Mouse (Mus musculus): ENCODE data around the gene Ccnf. TPM values are rescaled to one million over a fixed set of nuclear protein-coding genes. Genes with fewer than 3 reads are reported as not detected.

Ccnf gene
- polyA plus RNA-seq, 1 experiment from 2014 or later: 71.5 TPM

GRCm38 (mm10) chr17:24203068-24203467 is 48.2 kb downstream of the Ccnf start:
- peak overlapping the region; percentile 80 for H3K4me3 ChIP-seq (replicated peaks)
- H3K9ac ChIP-seq: peak overlapping the region; percentile 86
- peak overlapping the region; percentile 99 for H3K27ac ChIP-seq (replicated peaks)
- peak; percentile 73 for ATAC-seq (ENCODE audit: insufficient read depth)
- peaks cover 100% of the 10 kb centered on the region for H3K4me1 ChIP-seq (replicated peaks)
- H3K9me3 ChIP-seq (replicated peaks): no peaks in the 10 kb centered on the region
- peaks cover 11% of the 10 kb centered on the region; the same call in 1 of the 2 replicates for H3K36me3 ChIP-seq (replicated peaks)
- H3K27me3 ChIP-seq: peaks cover 20% of the 10 kb centered on the region
- H3K4me2 ChIP-seq: peak overlapping the region; percentile 100
- WGBS (ENCODE audit: insufficient replicate concordance): 26% methylated on average over 4 of the region's 4 CpGs

- Histone ChIP-seq H3K27me3 (0 out of 2 replicates have a peak, but pooled peaks cover 2% of the 10 kb centered on the region), H3K9me3 (replicated peaks) (no peaks in the 10 kb centered on the region), H3K36me3 (replicated peaks) (peaks cover 17% of the 10 kb centered on the region; the same call in 1 of the 2 replicates), H3K4me3 (replicated peaks) (no peak overlapping the region), H3K4me2 (peak overlapping the region; percentile 100), H3K27ac (replicated peaks) (peak overlapping the region; percentile 99), H3K4me1 (replicated peaks) (peaks cover 100% of the 10 kb centered on the region), H3K9ac (peak overlapping the region; percentile 86; the same call in 1 of the 2 replicates)
- WGBS (ENCODE audit: insufficient replicate concordance): 75% methylated on average over 4 of the region's 4 CpGs
- ATAC-seq (ENCODE audit: insufficient read depth): no peak
Observed at GRCm38 (mm10) chr17:24201092-24201491, 50.2 kb downstream of the Ccnf start.

- ATAC-seq (ENCODE audit: insufficient read depth): no peak
- Histone ChIP-seq H3K9ac (peak overlapping the region; percentile 56; the same call in 1 of the 2 replicates), H3K4me3 (replicated peaks) (peak overlapping the region; percentile 16; the same call in 1 of the 2 replicates), H3K4me2 (peak overlapping the region; percentile 100), H3K27me3 (no peaks in the 10 kb centered on the region), H3K9me3 (replicated peaks) (no peaks in the 10 kb centered on the region), H3K4me1 (replicated peaks) (peaks cover 100% of the 10 kb centered on the region), H3K36me3 (replicated peaks) (peaks cover 23% of the 10 kb centered on the region; the same call in 1 of the 2 replicates), H3K27ac (replicated peaks) (peak overlapping the region; percentile 99)
- WGBS (ENCODE audit: insufficient replicate concordance): 41% methylated on average over 4 of the region's 4 CpGs
Observed at GRCm38 (mm10) chr17:24199741-24200140, 51.5 kb downstream of the Ccnf start.

GRCm38 (mm10) chr17:24199252-24199651 is 52.0 kb downstream of the Ccnf start:
- peak overlapping the region; percentile 100 for H3K4me2 ChIP-seq
- 25% methylated on average over 4 of the region's 4 CpGs for WGBS (ENCODE audit: insufficient replicate concordance)

GRCm38 (mm10) chr17:24197032-24197824 is 54.1 kb downstream of the Ccnf start:
- Histone ChIP-seq H3K4me2 (peak overlapping the region; percentile 100), H3K9ac (no peak overlapping the region), H3K9me3 (replicated peaks) (no peaks in the 10 kb centered on the region), H3K4me3 (replicated peaks) (no peak overlapping the region), H3K36me3 (replicated peaks) (peaks cover 27% of the 10 kb centered on the region), H3K4me1 (replicated peaks) (peaks cover 100% of the 10 kb centered on the region), H3K27me3 (no peaks in the 10 kb centered on the region), H3K27ac (replicated peaks) (peak overlapping the region; percentile 42)
- 0 out of 2 replicates have a peak, but pooled peaks have one; percentile 16 for ATAC-seq (ENCODE audit: insufficient read depth)
- 41% methylated on average over 15 of the region's 15 CpGs for WGBS (ENCODE audit: insufficient replicate concordance)

More at GRCm38 (mm10) chr17:24199252-24199651, 52.0 kb downstream of the Ccnf start:
- Histone ChIP-seq H3K4me3 (replicated peaks) (peak overlapping the region; percentile 16), H3K36me3 (replicated peaks) (peaks cover 25% of the 10 kb centered on the region), H3K9ac (peak overlapping the region; percentile 56), H3K27me3 (no peaks in the 10 kb centered on the region), H3K9me3 (replicated peaks) (no peaks in the 10 kb centered on the region), H3K27ac (replicated peaks) (peak overlapping the region; percentile 99), H3K4me1 (replicated peaks) (peaks cover 100% of the 10 kb centered on the region)
- ATAC-seq (ENCODE audit: insufficient read depth): peak; percentile 30

- H3K27me3 ChIP-seq: no peaks in the 10 kb centered on the region
- H3K9ac ChIP-seq: no peak overlapping the region
- no peak overlapping the region for H3K4me2 ChIP-seq
- no peak for ATAC-seq (ENCODE audit: insufficient read depth)
- peaks cover 19% of the 10 kb centered on the region; the same call in 1 of the 2 replicates for H3K36me3 ChIP-seq (replicated peaks)
- WGBS (ENCODE audit: insufficient replicate concordance): 68% methylated on average over 2 of the region's 2 CpGs
- H3K9me3 ChIP-seq (replicated peaks): no peaks in the 10 kb centered on the region
- 0 out of 2 replicates have a peak overlapping the region, but pooled peaks have one; percentile 7 for H3K27ac ChIP-seq (replicated peaks)
- no peak overlapping the region for H3K4me3 ChIP-seq (replicated peaks)
- H3K4me1 ChIP-seq (replicated peaks): peaks cover 98% of the 10 kb centered on the region
Observed at GRCm38 (mm10) chr17:24195349-24195748, 55.9 kb downstream of the Ccnf start.

GRCm38 (mm10) chr17:24193769-24194168 is 57.5 kb downstream of the Ccnf start:
- Histone ChIP-seq H3K27me3 (no peaks in the 10 kb centered on the region), H3K9me3 (replicated peaks) (no peaks in the 10 kb centered on the region), H3K36me3 (replicated peaks) (peaks cover 28% of the 10 kb centered on the region), H3K9ac (peak overlapping the region; percentile 22; the same call in 1 of the 2 replicates), H3K4me1 (replicated peaks) (peaks cover 84% of the 10 kb centered on the region), H3K4me2 (peak overlapping the region; percentile 42), H3K27ac (replicated peaks) (peak overlapping the region; percentile 71), H3K4me3 (replicated peaks) (no peak overlapping the region)
- ATAC-seq (ENCODE audit: insufficient read depth): peak; percentile 68
- WGBS (ENCODE audit: insufficient replicate concordance): 70% methylated on average over 5 of the region's 5 CpGs

- Histone ChIP-seq H3K36me3 (replicated peaks) (peaks cover 33% of the 10 kb centered on the region), H3K27me3 (no peaks in the 10 kb centered on the region), H3K27ac (replicated peaks) (peak overlapping the region; percentile 71), H3K4me3 (replicated peaks) (no peak overlapping the region), H3K4me1 (replicated peaks) (peaks cover 79% of the 10 kb centered on the region), H3K9ac (peak overlapping the region; percentile 22; the same call in 1 of the 2 replicates), H3K4me2 (peak overlapping the region; percentile 42), H3K9me3 (replicated peaks) (no peaks in the 10 kb centered on the region)
- no peak for ATAC-seq (ENCODE audit: insufficient read depth)
- 83% methylated on average over 8 of the region's 8 CpGs for WGBS (ENCODE audit: insufficient replicate concordance)
Observed at GRCm38 (mm10) chr17:24193268-24193667, 58.0 kb downstream of the Ccnf start.

GRCm38 (mm10) chr17:24192848-24193247 is 58.4 kb downstream of the Ccnf start:
- Histone ChIP-seq H3K9ac (no peak overlapping the region), H3K4me2 (no peak overlapping the region), H3K4me3 (replicated peaks) (no peak overlapping the region), H3K27ac (replicated peaks) (peak overlapping the region; percentile 71), H3K9me3 (replicated peaks) (no peaks in the 10 kb centered on the region), H3K36me3 (replicated peaks) (peaks cover 37% of the 10 kb centered on the region), H3K27me3 (no peaks in the 10 kb centered on the region), H3K4me1 (replicated peaks) (peaks cover 75% of the 10 kb centered on the region)
- no peak for ATAC-seq (ENCODE audit: insufficient read depth)
- WGBS (ENCODE audit: insufficient replicate concordance): 60% methylated on average over 8 of the region's 8 CpGs

GRCm38 (mm10) chr17:24191481-24191880 is 59.8 kb downstream of the Ccnf start:
- Histone ChIP-seq H3K4me1 (replicated peaks) (peaks cover 61% of the 10 kb centered on the region), H3K9ac (no peak overlapping the region), H3K36me3 (replicated peaks) (peaks cover 44% of the 10 kb centered on the region), H3K27ac (replicated peaks) (no peak overlapping the region), H3K27me3 (no peaks in the 10 kb centered on the region), H3K4me2 (no peak overlapping the region), H3K4me3 (replicated peaks) (no peak overlapping the region), H3K9me3 (replicated peaks) (no peaks in the 10 kb centered on the region)
- ATAC-seq (ENCODE audit: insufficient read depth): no peak
- 63% methylated on average over 4 of the region's 4 CpGs for WGBS (ENCODE audit: insufficient replicate concordance)

- 66% methylated on average over 2 of the region's 2 CpGs for WGBS (ENCODE audit: insufficient replicate concordance)
- H3K27ac ChIP-seq (replicated peaks): no peak overlapping the region; the same call in 1 of the 2 replicates
Observed at GRCm38 (mm10) chr17:24190934-24191333, 60.4 kb downstream of the Ccnf start.

More at GRCm38 (mm10) chr17:24190934-24191333, 60.4 kb downstream of the Ccnf start:
- Histone ChIP-seq H3K4me1 (replicated peaks) (peaks cover 55% of the 10 kb centered on the region), H3K9me3 (replicated peaks) (no peaks in the 10 kb centered on the region), H3K4me3 (replicated peaks) (no peak overlapping the region), H3K36me3 (replicated peaks) (peaks cover 46% of the 10 kb centered on the region), H3K9ac (no peak overlapping the region), H3K27me3 (no peaks in the 10 kb centered on the region), H3K4me2 (no peak overlapping the region)
- no peak for ATAC-seq (ENCODE audit: insufficient read depth)
